Mouse (Mus musculus) adrenal gland, adult 18-20 months (tissue): ENCODE measurements at regions not wholly inside any gene's neighbourhood (a gene's known extent, or its start where the extent isn't known, plus 50 kb on each side); places are given as distances from the start of the nearest gene placed in this dataset.

Experiments
- DNase-seq, 2 experiments: peaks; one replicate each; pipeline ENCODE4 v3.0.0; 2021 to 2022; ENCODE audit warnings: low spot score in 2 of 2

- no peak for DNase-seq
Observed at GRCm38 (mm10) chr3:132237344-132237743, 152.3 kb downstream of the Dkk2 start.

- DNase-seq = no peak
Observed at GRCm38 (mm10) chr3:132257834-132258233, 172.7 kb downstream of the Dkk2 start.

DNA sequence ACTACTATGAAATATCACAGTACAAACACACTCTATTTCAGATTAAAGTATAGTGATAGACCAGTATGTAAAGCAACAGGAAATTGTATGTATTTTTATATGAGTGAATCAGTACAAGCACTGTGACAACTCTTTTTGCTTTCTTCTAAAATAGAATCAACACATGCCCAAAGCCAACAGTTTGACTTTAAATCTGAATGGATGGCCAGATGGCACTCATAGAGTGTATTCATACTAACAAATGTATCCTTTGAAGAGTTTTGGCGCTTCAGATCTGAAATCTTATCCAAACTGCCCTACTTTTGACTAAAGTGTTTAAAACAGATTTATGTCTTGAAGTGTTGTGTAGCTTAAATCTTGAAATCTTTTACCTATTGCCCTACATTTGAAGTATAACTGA lies 184.5 kb downstream of the Dkk2 start:
- no peak for DNase-seq

DNA sequence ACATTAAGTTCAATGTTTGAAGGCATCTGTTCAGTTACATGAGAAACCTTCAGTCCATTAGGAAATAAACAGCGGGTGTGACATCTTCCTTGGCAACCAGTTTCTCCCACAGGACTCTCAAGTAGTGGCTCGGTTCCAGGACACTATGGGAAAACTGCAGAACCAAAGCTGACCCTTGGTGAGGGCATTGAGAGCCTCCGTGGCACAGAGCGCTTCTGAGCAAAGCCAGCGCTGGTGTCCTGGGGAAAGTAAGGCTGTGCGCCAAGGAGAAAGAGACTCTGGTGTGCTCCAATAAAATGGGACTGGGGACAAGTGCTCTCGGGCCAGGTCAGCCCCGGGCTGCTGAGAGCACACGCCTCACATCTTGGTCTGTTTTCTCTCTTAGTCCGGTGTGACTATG lies 189.7 kb downstream of the Dkk2 start:
- DNase-seq = peak in 1 of 2 experiments; percentile 22

DNA sequence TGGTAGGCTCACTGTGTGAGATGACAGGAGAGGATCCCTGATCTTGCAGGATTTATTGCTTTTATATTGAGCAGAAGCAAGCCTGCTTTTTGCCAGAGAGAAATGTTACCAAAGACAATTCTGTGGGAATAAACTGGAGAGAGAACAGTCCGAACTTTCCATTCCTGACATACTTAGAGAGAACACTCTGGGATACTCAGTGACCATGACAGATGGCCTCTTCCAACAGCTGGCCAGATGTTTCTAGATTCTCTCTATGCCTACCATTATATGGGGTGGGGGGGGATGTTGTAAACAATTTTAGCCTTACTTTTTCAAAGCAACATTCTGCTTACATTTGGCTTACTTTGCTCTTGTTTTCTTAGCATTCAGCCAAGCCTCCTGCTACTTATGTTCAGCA lies 192.7 kb downstream of the Dkk2 start:
- no peak for DNase-seq

GRCm38 (mm10) chr3:132287714-132288113 lies 202.6 kb downstream of the Dkk2 start:
- DNase-seq = no peak

- DNase-seq = no peak
Observed at GRCm38 (mm10) chr3:132326961-132327360, 241.9 kb downstream of the Dkk2 start.

DNA sequence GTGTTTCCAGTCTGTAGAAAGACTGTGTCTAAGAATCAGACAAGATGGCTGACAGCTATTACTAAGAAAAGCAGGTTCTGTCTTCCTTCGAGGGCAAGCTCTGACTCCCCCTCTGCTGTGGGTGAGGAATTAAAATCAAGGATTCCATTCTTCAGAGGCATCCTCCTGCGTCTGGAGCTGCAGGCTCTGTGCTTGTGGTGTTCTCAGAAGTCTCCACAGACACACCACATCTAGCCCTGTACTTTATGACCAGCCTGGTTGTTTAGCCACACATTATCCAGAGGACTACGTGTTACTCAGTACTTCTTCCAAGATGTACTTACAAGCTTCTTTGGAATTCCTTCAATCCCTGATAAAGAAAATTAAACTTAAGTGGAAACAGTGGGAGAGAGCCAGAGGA lies 258.5 kb downstream of the Dkk2 start:
- no peak for DNase-seq

DNA sequence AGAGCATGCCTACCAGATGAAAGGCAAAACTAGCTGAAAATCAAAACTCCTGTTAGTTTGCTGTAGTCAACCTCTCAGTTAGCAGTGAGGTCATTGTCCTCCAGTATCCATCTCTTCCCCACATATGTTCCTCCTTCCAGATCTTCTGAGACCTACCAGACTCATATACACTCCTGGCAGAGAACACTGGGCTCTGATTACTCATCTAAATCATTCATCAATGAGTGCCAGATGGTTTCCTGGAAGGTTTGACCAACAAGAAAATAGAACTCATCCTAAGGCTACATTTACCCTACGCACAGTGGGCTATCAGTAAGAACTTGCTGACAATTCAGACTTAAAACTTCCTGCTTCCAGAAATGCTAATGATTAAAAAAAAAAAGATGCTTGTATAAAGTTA lies 260.8 kb downstream of the Dkk2 start:
- no peak for DNase-seq

DNA sequence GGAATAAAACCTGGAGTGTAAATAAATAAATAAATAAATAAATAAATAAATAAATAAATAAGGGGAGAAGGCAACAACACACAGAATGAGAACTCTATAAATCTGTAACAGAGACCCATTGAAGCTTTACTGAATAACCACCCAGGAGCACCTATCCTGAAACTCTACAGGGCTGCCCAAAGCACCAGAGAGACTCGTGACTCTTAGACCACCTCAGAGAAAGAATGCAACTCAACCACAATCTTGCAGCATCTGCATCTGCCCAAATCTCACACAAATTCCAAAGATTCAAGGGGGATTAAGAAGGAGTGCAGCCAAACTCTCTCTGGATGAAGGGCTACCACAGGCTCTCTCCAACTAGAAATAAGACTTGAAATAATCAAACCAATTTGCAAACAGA lies 264.5 kb downstream of the Dkk2 start:
- no peak for DNase-seq

- DNase-seq = no peak
Observed at GRCm38 (mm10) chr3:132353204-132353603, 268.1 kb downstream of the Dkk2 start.

DNA sequence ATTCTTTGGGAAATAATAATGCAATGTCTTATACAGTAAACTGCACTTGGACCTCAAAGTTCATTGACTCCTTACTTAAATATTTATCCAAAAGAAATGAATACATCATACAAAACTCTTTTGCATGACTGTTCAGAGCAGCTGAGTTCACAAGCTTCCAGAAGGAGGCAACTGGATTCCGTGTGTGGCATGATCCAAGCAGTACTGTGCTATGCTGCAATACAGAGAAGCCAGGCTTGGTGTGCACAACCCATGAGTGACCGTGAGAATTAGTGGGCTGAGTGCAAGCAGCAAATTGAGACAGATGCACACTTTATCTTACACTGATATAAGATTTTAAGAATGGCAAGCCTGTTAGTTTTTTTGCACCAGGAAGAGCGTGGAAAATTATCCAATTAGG lies 270.0 kb upstream of the Gimd1 start:
- no peak for DNase-seq

- no peak for DNase-seq
Observed at GRCm38 (mm10) chr3:132375579-132375978, 254.0 kb upstream of the Gimd1 start.

- no peak for DNase-seq
Observed at GRCm38 (mm10) chr3:132417742-132418141, 211.9 kb upstream of the Gimd1 start.

- DNase-seq = no peak
Observed at GRCm38 (mm10) chr3:132425819-132426671, 203.6 kb upstream of the Gimd1 start.

GRCm38 (mm10) chr3:132427244-132427643 lies 202.4 kb upstream of the Gimd1 start:
- no peak for DNase-seq

GRCm38 (mm10) chr3:132428148-132428547 lies 201.5 kb upstream of the Gimd1 start:
- no peak for DNase-seq

- no peak for DNase-seq
Observed at GRCm38 (mm10) chr3:132431805-132432204, 197.8 kb upstream of the Gimd1 start.

DNA sequence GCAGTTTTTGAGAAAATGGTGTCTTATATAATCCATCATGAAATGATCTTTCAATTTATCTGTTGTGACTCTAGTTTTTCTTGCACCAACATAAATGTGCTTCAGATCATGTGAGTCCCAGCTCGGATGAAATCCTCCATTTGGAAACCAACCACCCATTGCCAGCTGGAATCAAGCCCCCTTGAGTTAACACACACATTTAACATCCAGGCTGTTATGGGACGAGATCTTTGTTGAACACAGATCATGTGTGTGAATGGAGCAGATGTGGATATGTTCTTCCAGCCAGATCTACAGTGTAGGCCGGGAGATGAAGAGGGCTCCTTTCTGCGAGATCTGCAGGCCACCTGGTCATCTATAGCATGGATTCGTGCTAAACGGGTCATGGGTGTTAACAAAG lies 188.4 kb upstream of the Gimd1 start:
- no peak for DNase-seq

- no peak for DNase-seq
Observed at GRCm38 (mm10) chr3:132453927-132454326, 175.7 kb upstream of the Gimd1 start.

DNA sequence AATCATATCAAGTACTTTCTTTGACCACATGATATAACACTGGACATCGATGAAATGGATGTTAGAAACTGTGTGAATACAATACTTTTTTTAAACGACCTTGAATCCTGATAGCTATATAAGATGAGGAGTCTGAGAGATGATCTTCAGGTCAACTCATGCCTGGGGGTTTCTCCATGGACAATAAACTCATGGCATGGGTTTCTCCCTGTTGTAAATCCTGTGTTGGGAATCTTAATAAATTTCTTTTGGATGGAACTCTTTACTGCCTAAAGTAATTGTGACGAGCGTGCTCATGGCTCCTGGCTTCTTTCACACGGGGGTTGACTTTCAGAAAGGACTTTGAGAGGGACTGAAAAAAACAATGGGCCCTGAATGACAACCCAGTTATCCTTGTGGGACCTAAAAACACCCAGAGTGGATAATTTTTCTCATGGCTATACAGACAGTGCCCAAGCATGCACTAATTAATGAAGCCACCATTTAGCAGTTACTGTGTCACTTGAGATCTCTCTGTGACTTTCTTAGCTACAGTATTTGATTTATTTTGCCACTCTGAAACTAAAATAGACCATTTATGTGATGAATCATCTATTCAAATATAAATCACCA lies 167.2 kb upstream of the Gimd1 start:
- DNase-seq = no peak

GRCm38 (mm10) chr3:132471070-132471469 lies 158.6 kb upstream of the Gimd1 start:
- DNase-seq = no peak

- no peak for DNase-seq
Observed at GRCm38 (mm10) chr3:132477768-132478167, 151.9 kb upstream of the Gimd1 start.
